Mouse (Mus musculus): ENCODE data around the gene Rpl35a.

DNA sequence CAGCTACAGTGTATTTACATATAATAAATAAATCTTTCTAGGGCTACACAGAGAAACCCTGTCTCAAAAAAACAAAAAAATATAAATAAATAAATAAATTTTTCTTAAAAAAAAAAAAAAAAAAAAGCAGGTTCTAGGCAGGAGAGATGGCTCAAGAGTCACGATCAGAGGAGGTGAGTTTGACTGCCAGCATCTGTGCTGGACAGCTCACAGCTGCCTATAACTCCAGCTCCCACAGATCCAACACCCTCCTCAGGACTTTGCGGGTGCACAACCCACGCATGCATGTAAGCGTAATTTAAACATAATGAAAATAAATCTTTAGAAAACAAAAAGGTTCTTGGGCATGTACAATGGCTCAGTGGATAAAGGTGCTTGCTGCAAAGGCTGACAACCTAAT, 20.2 kb upstream of the Rpl35a start:
- TF ChIP-seq GATA1 (IDR thresholded peaks at IDR 0.05; ENCODE audit: low read length) (no peak), TAL1 (IDR thresholded peaks at IDR 0.05; ENCODE audit: low read length) (no peak)
